Mouse (Mus musculus): Measurements from ENCODE around the gene Rab3c. TPM values are rescaled to one million over a fixed set of nuclear protein-coding genes. Genes with fewer than 3 reads are reported as not detected.

The Rab3c gene
- polyA plus RNA-seq, 1 experiment, result not detected

DNA sequence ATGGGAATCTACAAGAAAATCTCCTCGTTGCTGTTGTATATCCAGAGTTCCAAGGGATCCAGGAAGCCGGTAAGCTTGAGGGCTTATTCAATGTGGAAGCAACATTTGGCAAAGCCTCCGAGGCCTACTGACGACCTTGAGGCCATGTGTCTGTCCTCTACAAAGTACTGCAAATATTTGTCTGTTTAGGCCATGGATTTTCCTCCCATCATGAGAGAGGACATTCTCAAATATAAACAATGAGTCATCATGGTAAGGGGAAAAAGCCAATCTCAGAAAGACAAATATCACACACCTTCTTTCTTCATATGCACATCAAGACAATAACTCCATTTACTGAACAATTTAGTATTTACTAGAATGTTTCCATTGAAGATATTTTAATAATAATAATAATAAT lies 158.0 kb downstream of the Rab3c start:
- no peak overlapping the region for H3K27ac ChIP-seq (ENCODE audit: insufficient read depth, low read length)
- no peaks in the 10 kb centered on the region for H3K36me3 ChIP-seq (ENCODE audit: control insufficient read depth, insufficient read depth, low read length, poor library complexity, severe bottlenecking)
- no peaks in the 10 kb centered on the region for H3K9me3 ChIP-seq (replicated peaks; ENCODE audit: control insufficient read depth, insufficient read depth, low read length, poor library complexity, severe bottlenecking)
- no peak for TF ChIP-seq POLR2A (IDR thresholded peaks at IDR 0.05; ENCODE audit: insufficient read depth, low read length)
- no peak for TF ChIP-seq CTCF (IDR thresholded peaks at IDR 0.05; ENCODE audit: low read depth, low read length)
- TF ChIP-seq EP300 (IDR thresholded peaks at IDR 0.05; ENCODE audit: insufficient read depth, low read depth, low read length), result no peak
- no peaks in the 10 kb centered on the region for H3K4me1 ChIP-seq (ENCODE audit: control insufficient read depth, insufficient read depth, low read length)
- H3K9ac ChIP-seq (ENCODE audit: low read depth, poor library complexity, severe bottlenecking), result no peak overlapping the region
- H3K4me3 ChIP-seq (ENCODE audit: low read depth, low read length), result no peak overlapping the region
- H3K27me3 ChIP-seq (ENCODE audit: control insufficient read depth, insufficient read depth, low read length, poor library complexity, severe bottlenecking), result no peaks in the 10 kb centered on the region

DNA sequence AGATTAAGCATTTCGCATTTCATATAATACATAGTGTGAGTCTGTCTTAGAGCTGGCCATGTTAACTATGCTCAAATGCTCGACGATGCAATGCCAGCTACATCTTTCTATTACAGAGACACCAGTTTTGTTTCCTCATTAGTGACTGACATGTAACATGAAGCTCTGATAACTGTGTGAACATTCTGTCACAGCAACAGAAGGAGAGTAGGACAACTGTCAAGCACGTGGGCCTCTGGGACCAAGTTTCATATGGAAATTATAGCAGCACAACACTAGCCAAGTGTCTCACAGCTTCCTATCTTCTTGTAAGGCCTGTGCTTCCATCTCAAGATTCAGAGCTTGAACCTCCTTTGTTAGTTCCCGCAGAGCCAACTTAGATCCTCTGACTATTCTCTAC lies 163.9 kb downstream of the Rab3c start:
- no peak overlapping the region for H3K4me3 ChIP-seq (ENCODE audit: low read depth, low read length)
- no peaks in the 10 kb centered on the region for H3K4me1 ChIP-seq (ENCODE audit: control insufficient read depth, insufficient read depth, low read length)
- no peaks in the 10 kb centered on the region for H3K9me3 ChIP-seq (replicated peaks; ENCODE audit: control insufficient read depth, insufficient read depth, low read length, poor library complexity, severe bottlenecking)
- H3K9ac ChIP-seq (ENCODE audit: low read depth, poor library complexity, severe bottlenecking), result no peak overlapping the region
- no peaks in the 10 kb centered on the region for H3K27me3 ChIP-seq (ENCODE audit: control insufficient read depth, insufficient read depth, low read length, poor library complexity, severe bottlenecking)
- TF ChIP-seq EP300 (IDR thresholded peaks at IDR 0.05; ENCODE audit: insufficient read depth, low read depth, low read length) (no peak), CTCF (IDR thresholded peaks at IDR 0.05; ENCODE audit: low read depth, low read length) (no peak), POLR2A (IDR thresholded peaks at IDR 0.05; ENCODE audit: insufficient read depth, low read length) (no peak)
- no peaks in the 10 kb centered on the region for H3K36me3 ChIP-seq (ENCODE audit: control insufficient read depth, insufficient read depth, low read length, poor library complexity, severe bottlenecking)
- no peak overlapping the region for H3K27ac ChIP-seq (ENCODE audit: insufficient read depth, low read length)

DNA sequence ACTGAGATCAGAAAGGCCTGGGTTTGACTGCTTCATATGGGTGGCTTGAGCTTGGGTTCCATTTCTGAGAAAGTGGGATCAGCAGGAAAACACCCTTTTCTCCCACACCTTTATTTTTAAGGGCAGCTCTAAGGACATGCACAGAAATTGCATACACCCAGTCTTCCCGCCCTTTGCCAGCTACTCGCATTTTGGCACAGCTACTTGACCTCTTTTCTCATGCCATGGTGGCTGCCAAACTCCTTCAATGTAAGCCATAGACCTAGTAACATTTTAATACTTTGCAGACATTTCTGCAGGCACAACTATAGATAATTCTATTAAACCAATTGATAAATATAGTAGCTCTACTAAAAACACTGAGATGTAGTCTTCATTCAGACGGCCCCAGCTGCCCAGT lies 164.5 kb downstream of the Rab3c start:
- no peak overlapping the region for H3K4me3 ChIP-seq (ENCODE audit: low read depth, low read length)
- no peak for TF ChIP-seq POLR2A (IDR thresholded peaks at IDR 0.05; ENCODE audit: insufficient read depth, low read length)
- H3K4me1 ChIP-seq (ENCODE audit: control insufficient read depth, insufficient read depth, low read length), result no peaks in the 10 kb centered on the region
- no peaks in the 10 kb centered on the region for H3K27me3 ChIP-seq (ENCODE audit: control insufficient read depth, insufficient read depth, low read length, poor library complexity, severe bottlenecking)
- no peak overlapping the region for H3K9ac ChIP-seq (ENCODE audit: low read depth, poor library complexity, severe bottlenecking)
- H3K27ac ChIP-seq (ENCODE audit: insufficient read depth, low read length), result no peak overlapping the region
- no peaks in the 10 kb centered on the region for H3K9me3 ChIP-seq (replicated peaks; ENCODE audit: control insufficient read depth, insufficient read depth, low read length, poor library complexity, severe bottlenecking)
- H3K36me3 ChIP-seq (ENCODE audit: control insufficient read depth, insufficient read depth, low read length, poor library complexity, severe bottlenecking), result no peaks in the 10 kb centered on the region

DNA sequence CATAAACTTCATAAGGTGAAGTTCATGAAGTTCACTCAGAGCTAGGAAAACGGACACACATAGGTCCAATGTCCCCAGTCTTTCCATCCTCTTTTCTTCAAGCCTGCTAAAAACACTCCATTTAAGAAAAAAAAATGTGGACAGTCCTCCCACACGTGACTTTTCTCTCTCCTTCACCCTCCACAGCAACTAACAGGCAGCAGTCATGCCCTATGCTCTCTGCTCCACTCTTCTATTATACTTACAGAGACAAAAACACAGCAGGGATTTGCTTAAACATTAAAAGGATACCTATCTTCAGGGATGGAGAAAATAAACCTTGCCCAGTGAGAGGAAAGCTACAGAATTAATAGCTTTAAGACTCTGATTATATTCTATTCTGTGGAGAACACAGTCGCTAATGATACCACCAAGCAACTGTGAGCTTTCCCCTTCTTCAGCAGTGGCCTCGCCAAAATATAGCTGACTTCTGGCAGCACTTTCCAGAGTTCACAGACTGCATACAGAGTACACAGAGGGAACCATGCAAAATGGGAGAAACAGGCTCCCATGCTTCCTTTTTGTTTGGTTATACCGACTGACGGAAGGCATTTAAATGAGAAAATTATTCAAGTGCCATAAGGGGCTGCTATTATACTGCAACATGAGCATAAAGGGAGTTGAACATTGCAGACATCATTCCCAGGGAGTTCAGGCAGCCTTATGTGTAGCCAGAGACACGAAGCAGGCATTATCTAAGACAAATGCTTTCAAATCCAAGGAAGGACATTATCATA lies 165.7 kb downstream of the Rab3c start:
- no peaks in the 10 kb centered on the region for H3K4me1 ChIP-seq (ENCODE audit: control insufficient read depth, insufficient read depth, low read length)
- H3K36me3 ChIP-seq (ENCODE audit: control insufficient read depth, insufficient read depth, low read length, poor library complexity, severe bottlenecking), result no peaks in the 10 kb centered on the region
- no peak for TF ChIP-seq CTCF (IDR thresholded peaks at IDR 0.05; ENCODE audit: low read depth, low read length)
- no peak for TF ChIP-seq EP300 (IDR thresholded peaks at IDR 0.05; ENCODE audit: insufficient read depth, low read depth, low read length)
- TF ChIP-seq POLR2A (IDR thresholded peaks at IDR 0.05; ENCODE audit: insufficient read depth, low read length), result no peak
- H3K9ac ChIP-seq (ENCODE audit: low read depth, poor library complexity, severe bottlenecking), result no peak overlapping the region
- no peaks in the 10 kb centered on the region for H3K9me3 ChIP-seq (replicated peaks; ENCODE audit: control insufficient read depth, insufficient read depth, low read length, poor library complexity, severe bottlenecking)
- no peaks in the 10 kb centered on the region for H3K27me3 ChIP-seq (ENCODE audit: control insufficient read depth, insufficient read depth, low read length, poor library complexity, severe bottlenecking)
- no peak overlapping the region for H3K4me3 ChIP-seq (ENCODE audit: low read depth, low read length)
- no peak overlapping the region for H3K27ac ChIP-seq (ENCODE audit: insufficient read depth, low read length)

DNA sequence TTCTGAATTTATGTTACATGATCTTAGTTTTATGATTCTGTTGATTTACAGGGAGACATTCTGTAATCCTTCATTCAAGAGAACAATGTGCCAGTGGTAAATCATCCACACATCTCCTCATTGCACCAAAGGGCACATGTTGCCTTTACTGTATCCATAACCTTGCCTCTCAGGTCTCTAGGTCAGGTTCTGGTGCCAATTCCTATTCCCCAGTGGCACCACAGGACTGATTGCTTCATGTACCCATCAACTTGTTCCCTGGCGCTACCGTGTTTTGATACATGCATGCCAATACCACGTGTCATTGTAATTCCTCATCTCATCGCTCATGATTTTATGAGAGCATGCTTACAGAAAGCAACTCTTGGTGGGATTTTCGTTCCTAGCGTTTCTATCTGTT lies 167.1 kb downstream of the Rab3c start:
- Histone ChIP-seq H3K4me1 (ENCODE audit: control insufficient read depth, insufficient read depth, low read length) (no peaks in the 10 kb centered on the region), H3K36me3 (ENCODE audit: control insufficient read depth, insufficient read depth, low read length, poor library complexity, severe bottlenecking) (no peaks in the 10 kb centered on the region), H3K9me3 (replicated peaks; ENCODE audit: control insufficient read depth, insufficient read depth, low read length, poor library complexity, severe bottlenecking) (no peaks in the 10 kb centered on the region), H3K9ac (ENCODE audit: low read depth, poor library complexity, severe bottlenecking) (no peak overlapping the region), H3K27ac (ENCODE audit: insufficient read depth, low read length) (no peak overlapping the region), H3K27me3 (ENCODE audit: control insufficient read depth, insufficient read depth, low read length, poor library complexity, severe bottlenecking) (no peaks in the 10 kb centered on the region), H3K4me3 (ENCODE audit: low read depth, low read length) (no peak overlapping the region)
- TF ChIP-seq EP300 (IDR thresholded peaks at IDR 0.05; ENCODE audit: insufficient read depth, low read depth, low read length) (no peak), CTCF (IDR thresholded peaks at IDR 0.05; ENCODE audit: low read depth, low read length) (no peak), POLR2A (IDR thresholded peaks at IDR 0.05; ENCODE audit: insufficient read depth, low read length) (no peak)

DNA sequence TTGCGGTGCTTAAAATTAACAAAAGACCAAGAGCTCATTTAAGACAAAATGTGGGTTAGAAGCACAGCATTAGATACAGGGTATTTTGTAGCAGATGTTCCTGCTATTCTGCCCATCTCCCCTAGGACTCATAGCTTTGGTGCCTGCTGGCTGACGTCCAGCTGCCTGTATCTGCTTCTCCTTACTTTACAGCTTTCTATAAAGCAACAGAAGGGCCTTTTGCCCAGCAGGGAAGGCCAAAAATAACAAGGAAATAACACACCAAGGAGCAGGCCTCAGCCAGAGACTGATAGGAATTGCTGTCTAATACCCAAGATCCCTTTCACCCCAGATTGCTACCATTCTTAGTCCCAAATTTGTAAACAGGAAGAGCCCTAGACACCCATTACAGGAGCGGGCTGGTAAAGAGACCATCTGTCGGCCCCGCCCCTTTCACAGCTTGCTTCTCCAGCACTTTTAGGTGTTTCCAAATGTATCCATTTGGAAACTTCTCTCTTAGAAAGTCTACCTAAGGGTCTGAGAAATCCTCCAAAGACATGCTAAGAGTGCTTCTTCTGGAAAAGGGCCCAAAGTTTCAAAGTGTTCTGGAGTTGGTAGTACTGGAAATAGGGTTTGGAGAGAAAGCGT lies 183.3 kb downstream of the Rab3c start:
- Histone ChIP-seq H3K9me3 (replicated peaks; ENCODE audit: control insufficient read depth, insufficient read depth, low read length, poor library complexity, severe bottlenecking) (no peaks in the 10 kb centered on the region), H3K9ac (ENCODE audit: low read depth, poor library complexity, severe bottlenecking) (no peak overlapping the region), H3K36me3 (ENCODE audit: control insufficient read depth, insufficient read depth, low read length, poor library complexity, severe bottlenecking) (no peaks in the 10 kb centered on the region), H3K4me3 (ENCODE audit: low read depth, low read length) (no peak overlapping the region), H3K4me1 (ENCODE audit: control insufficient read depth, insufficient read depth, low read length) (no peaks in the 10 kb centered on the region), H3K27ac (ENCODE audit: insufficient read depth, low read length) (no peak overlapping the region), H3K27me3 (ENCODE audit: control insufficient read depth, insufficient read depth, low read length, poor library complexity, severe bottlenecking) (no peaks in the 10 kb centered on the region)
- TF ChIP-seq EP300 (IDR thresholded peaks at IDR 0.05; ENCODE audit: insufficient read depth, low read depth, low read length) (no peak), CTCF (IDR thresholded peaks at IDR 0.05; ENCODE audit: low read depth, low read length) (no peak), POLR2A (IDR thresholded peaks at IDR 0.05; ENCODE audit: insufficient read depth, low read length) (no peak)

Data from ES-Bruce4 (cell line).